Mouse (Mus musculus): Measurements from ENCODE around the gene 6430550D23Rik. TPM values are rescaled to one million over a fixed set of nuclear protein-coding genes. Genes with fewer than 3 reads are reported as not detected.

6430550D23Rik gene
- polyA plus RNA-seq, 1 experiment from 2014 or later = 2.1 TPM

- no peaks in the 10 kb centered on the region for H3K27me3 ChIP-seq (ENCODE audit: poor library complexity, severe bottlenecking)
- H3K36me3 ChIP-seq (replicated peaks) = peaks cover 100% of the 10 kb centered on the region
Measured at GRCm38 (mm10) chr2:155987131-155987530, 20.6 kb downstream of the 6430550D23Rik start.

GRCm38 (mm10) chr2:155985776-155986175 lies 22.0 kb downstream of the 6430550D23Rik start:
- no peak for DNase-seq (ENCODE audit: extremely low spot score, low spot score)
- Histone ChIP-seq H3K4me1 (no peaks in the 10 kb centered on the region), H3K27me3 (ENCODE audit: poor library complexity, severe bottlenecking) (no peaks in the 10 kb centered on the region), H3K36me3 (replicated peaks) (peaks cover 100% of the 10 kb centered on the region), H3K9me3 (no peaks in the 10 kb centered on the region), H3K4me3 (no peak overlapping the region), H3K27ac (no peak overlapping the region)
- 95% methylated on average over 7 of the region's 7 CpGs for WGBS

More at GRCm38 (mm10) chr2:155987131-155987530, 20.6 kb downstream of the 6430550D23Rik start:
- Histone ChIP-seq H3K27ac (no peak overlapping the region), H3K4me3 (no peak overlapping the region), H3K4me1 (no peaks in the 10 kb centered on the region), H3K9me3 (no peaks in the 10 kb centered on the region)
- 96% methylated on average over 6 of the region's 6 CpGs for WGBS
- no peak for DNase-seq (ENCODE audit: extremely low spot score, low spot score)

GRCm38 (mm10) chr2:155979328-155979991 lies 28.3 kb downstream of the 6430550D23Rik start:
- Histone ChIP-seq H3K4me3 (no peak overlapping the region), H3K27ac (no peak overlapping the region), H3K27me3 (ENCODE audit: poor library complexity, severe bottlenecking) (no peaks in the 10 kb centered on the region), H3K36me3 (replicated peaks) (peaks cover 100% of the 10 kb centered on the region), H3K4me1 (no peaks in the 10 kb centered on the region), H3K9me3 (no peaks in the 10 kb centered on the region)
- no peak for DNase-seq (ENCODE audit: extremely low spot score, low spot score)
- WGBS = 87% methylated on average over 5 of the region's 5 CpGs

- Histone ChIP-seq H3K27ac (no peak overlapping the region), H3K4me1 (no peaks in the 10 kb centered on the region), H3K36me3 (replicated peaks) (peaks cover 96% of the 10 kb centered on the region), H3K9me3 (no peaks in the 10 kb centered on the region), H3K27me3 (ENCODE audit: poor library complexity, severe bottlenecking) (no peaks in the 10 kb centered on the region), H3K4me3 (no peak overlapping the region)
- no peak for DNase-seq (ENCODE audit: extremely low spot score, low spot score)
- 85% methylated on average over 14 of the region's 14 CpGs for WGBS
Measured at GRCm38 (mm10) chr2:155974087-155974731, 33.6 kb downstream of the 6430550D23Rik start.

GRCm38 (mm10) chr2:155973348-155973747 lies 34.4 kb downstream of the 6430550D23Rik start:
- DNase-seq (ENCODE audit: extremely low spot score, low spot score) = no peak
- no peak overlapping the region for H3K27ac ChIP-seq
- no peak overlapping the region for H3K4me3 ChIP-seq
- 88% methylated on average over 6 of the region's 6 CpGs for WGBS
- no peaks in the 10 kb centered on the region for H3K9me3 ChIP-seq
- H3K27me3 ChIP-seq (ENCODE audit: poor library complexity, severe bottlenecking) = no peaks in the 10 kb centered on the region
- no peaks in the 10 kb centered on the region for H3K4me1 ChIP-seq
- peaks cover 96% of the 10 kb centered on the region for H3K36me3 ChIP-seq (replicated peaks)

- Histone ChIP-seq H3K27me3 (ENCODE audit: poor library complexity, severe bottlenecking) (no peaks in the 10 kb centered on the region), H3K4me1 (0 out of 2 replicates have a peak, but pooled peaks cover 3% of the 10 kb centered on the region), H3K4me3 (no peak overlapping the region), H3K27ac (no peak overlapping the region), H3K36me3 (replicated peaks) (peaks cover 91% of the 10 kb centered on the region), H3K9me3 (no peaks in the 10 kb centered on the region)
- WGBS = 57% methylated on average over 1 of the region's 1 CpGs
- no peak for DNase-seq (ENCODE audit: extremely low spot score, low spot score)
Measured at GRCm38 (mm10) chr2:155962991-155963390, 44.8 kb downstream of the 6430550D23Rik start.

- no peaks in the 10 kb centered on the region for H3K27me3 ChIP-seq (ENCODE audit: poor library complexity, severe bottlenecking)
- peaks cover 12% of the 10 kb centered on the region for H3K4me1 ChIP-seq
- H3K9me3 ChIP-seq = no peaks in the 10 kb centered on the region
- H3K36me3 ChIP-seq (replicated peaks) = peaks cover 80% of the 10 kb centered on the region
- no peak overlapping the region for H3K4me3 ChIP-seq
- no peak for DNase-seq (ENCODE audit: extremely low spot score, low spot score)
- no peak overlapping the region for H3K27ac ChIP-seq
- 85% methylated on average over 10 of the region's 10 CpGs for WGBS
Measured at GRCm38 (mm10) chr2:155961862-155962261, 45.9 kb downstream of the 6430550D23Rik start.

- DNase-seq (ENCODE audit: extremely low spot score, low spot score) = no peak
- H3K27me3 ChIP-seq (ENCODE audit: poor library complexity, severe bottlenecking) = no peaks in the 10 kb centered on the region
- 93% methylated on average over 5 of the region's 5 CpGs for WGBS
- no peak overlapping the region for H3K4me3 ChIP-seq
- no peak overlapping the region for H3K27ac ChIP-seq
- H3K4me1 ChIP-seq = peaks cover 13% of the 10 kb centered on the region
- peaks cover 61% of the 10 kb centered on the region for H3K36me3 ChIP-seq (replicated peaks)
- H3K9me3 ChIP-seq = no peaks in the 10 kb centered on the region
Measured at GRCm38 (mm10) chr2:155959981-155960380, 47.8 kb downstream of the 6430550D23Rik start.

GRCm38 (mm10) chr2:155956134-155957059 lies 51.4 kb downstream of the 6430550D23Rik start, which contains the start of gene Cep250:
Gene Cep250 (plus strand): TSS chr2:155956458.
- Histone ChIP-seq H3K4me1 (peaks cover 10% of the 10 kb centered on the region), H3K27ac (peak within 1 kb of the TSS; percentile 99), H3K27me3 (ENCODE audit: poor library complexity, severe bottlenecking) (no peaks in the 10 kb centered on the region), H3K36me3 (replicated peaks) (peaks cover 26% of the 10 kb centered on the region), H3K4me3 (peak within 1 kb of the TSS; percentile 95), H3K9me3 (no peaks in the 10 kb centered on the region)
- peak; percentile 94 for DNase-seq (ENCODE audit: extremely low spot score, low spot score)
- under 1% methylated on average over 59 of the region's 59 CpGs for WGBS

- H3K9me3 ChIP-seq = no peaks in the 10 kb centered on the region
- DNase-seq (ENCODE audit: extremely low spot score, low spot score) = no peak
- H3K27ac ChIP-seq = no peak overlapping the region
- peaks cover 3% of the 10 kb centered on the region; the same call in 1 of the 2 replicates for H3K27me3 ChIP-seq (ENCODE audit: poor library complexity, severe bottlenecking)
- H3K4me3 ChIP-seq = no peak overlapping the region
- H3K36me3 ChIP-seq (replicated peaks) = no peaks in the 10 kb centered on the region
- peaks cover 18% of the 10 kb centered on the region for H3K4me1 ChIP-seq
Measured at GRCm38 (mm10) chr2:155952006-155952405, 55.8 kb downstream of the 6430550D23Rik start.

GRCm38 (mm10) chr2:155949362-155949761 lies 58.4 kb downstream of the 6430550D23Rik start:
- H3K27me3 ChIP-seq (ENCODE audit: poor library complexity, severe bottlenecking) = peaks cover 10% of the 10 kb centered on the region
- no peak for DNase-seq (ENCODE audit: extremely low spot score, low spot score)
- 19% methylated on average over 6 of the region's 6 CpGs for WGBS
- H3K9me3 ChIP-seq = no peaks in the 10 kb centered on the region
- H3K4me1 ChIP-seq = peaks cover 42% of the 10 kb centered on the region
- no peaks in the 10 kb centered on the region for H3K36me3 ChIP-seq (replicated peaks)
- no peak overlapping the region for H3K27ac ChIP-seq
- H3K4me3 ChIP-seq = no peak overlapping the region

- H3K4me3 ChIP-seq = no peak overlapping the region
- 80% methylated on average over 5 of the region's 5 CpGs for WGBS
- H3K9me3 ChIP-seq = no peaks in the 10 kb centered on the region
- H3K36me3 ChIP-seq (replicated peaks) = no peaks in the 10 kb centered on the region
- no peak for DNase-seq (ENCODE audit: extremely low spot score, low spot score)
- H3K27me3 ChIP-seq (ENCODE audit: poor library complexity, severe bottlenecking) = peaks cover 15% of the 10 kb centered on the region
- H3K27ac ChIP-seq = no peak overlapping the region
- peaks cover 58% of the 10 kb centered on the region for H3K4me1 ChIP-seq
Measured at GRCm38 (mm10) chr2:155947390-155948002, 60.3 kb downstream of the 6430550D23Rik start.
